Mouse (Mus musculus): ENCODE measurements around the gene Ntn3. TPM values are rescaled to one million over a fixed set of nuclear protein-coding genes. Genes with fewer than 3 reads are reported as not detected.

The Ntn3 gene
- polyA plus RNA-seq, 1 experiment from 2014 or later = 20.3 TPM

GRCm38 (mm10) chr17:24157526-24157925, 51.8 kb downstream of the Ntn3 start:
- H3K4me1 ChIP-seq = peaks cover 5% of the 10 kb centered on the region
- H3K4me2 ChIP-seq (replicated peaks) = no peak overlapping the region
- H3K9me3 ChIP-seq = no peaks in the 10 kb centered on the region
- H3K4me3 ChIP-seq = no peak overlapping the region
- peaks cover 24% of the 10 kb centered on the region for H3K36me3 ChIP-seq
- H3K27ac ChIP-seq = no peak overlapping the region
- 93% methylated on average over 4 of the region's 4 CpGs for WGBS
- no peaks in the 10 kb centered on the region for H3K27me3 ChIP-seq
- no peak for ATAC-seq (ENCODE audit: insufficient number of reproducible peaks, insufficient read depth, low FRiP score, low TSS enrichment)
- H3K9ac ChIP-seq = no peak overlapping the region

- H3K27ac ChIP-seq = no peak overlapping the region
- WGBS = 90% methylated on average over 6 of the region's 6 CpGs
- no peaks in the 10 kb centered on the region for H3K9me3 ChIP-seq
- H3K4me1 ChIP-seq = peaks cover 7% of the 10 kb centered on the region; the same call in 1 of the 2 replicates
- no peaks in the 10 kb centered on the region for H3K27me3 ChIP-seq
- no peak overlapping the region for H3K9ac ChIP-seq
- no peak for ATAC-seq (ENCODE audit: insufficient number of reproducible peaks, insufficient read depth, low FRiP score, low TSS enrichment)
- peaks cover 24% of the 10 kb centered on the region for H3K36me3 ChIP-seq
- no peak overlapping the region for H3K4me3 ChIP-seq
- H3K4me2 ChIP-seq (replicated peaks) = no peak overlapping the region
Measured at GRCm38 (mm10) chr17:24157121-24157520, 52.2 kb downstream of the Ntn3 start.

- Histone ChIP-seq H3K4me1 (peaks cover 11% of the 10 kb centered on the region; the same call in 1 of the 2 replicates), H3K36me3 (peaks cover 24% of the 10 kb centered on the region), H3K9me3 (no peaks in the 10 kb centered on the region), H3K4me2 (replicated peaks) (no peak overlapping the region), H3K4me3 (no peak overlapping the region), H3K9ac (no peak overlapping the region), H3K27ac (no peak overlapping the region), H3K27me3 (no peaks in the 10 kb centered on the region)
- no peak for ATAC-seq (ENCODE audit: insufficient number of reproducible peaks, insufficient read depth, low FRiP score, low TSS enrichment)
- 75% methylated on average over 3 of the region's 3 CpGs for WGBS
Measured at GRCm38 (mm10) chr17:24156394-24156793, 52.9 kb downstream of the Ntn3 start.

GRCm38 (mm10) chr17:24155742-24156141, 53.6 kb downstream of the Ntn3 start:
- ATAC-seq (ENCODE audit: insufficient number of reproducible peaks, insufficient read depth, low FRiP score, low TSS enrichment) = no peak
- 92% methylated on average over 9 of the region's 9 CpGs for WGBS
- no peak overlapping the region for H3K27ac ChIP-seq
- H3K4me3 ChIP-seq = no peak overlapping the region
- H3K9ac ChIP-seq = no peak overlapping the region
- H3K27me3 ChIP-seq = no peaks in the 10 kb centered on the region
- peaks cover 24% of the 10 kb centered on the region for H3K36me3 ChIP-seq
- peaks cover 11% of the 10 kb centered on the region; the same call in 1 of the 2 replicates for H3K4me1 ChIP-seq
- H3K9me3 ChIP-seq = no peaks in the 10 kb centered on the region
- H3K4me2 ChIP-seq (replicated peaks) = no peak overlapping the region

- ATAC-seq (ENCODE audit: insufficient number of reproducible peaks, insufficient read depth, low FRiP score, low TSS enrichment) = no peak
- Histone ChIP-seq H3K4me3 (no peak overlapping the region), H3K27me3 (no peaks in the 10 kb centered on the region), H3K9ac (no peak overlapping the region), H3K36me3 (peaks cover 24% of the 10 kb centered on the region), H3K27ac (no peak overlapping the region), H3K4me1 (peaks cover 11% of the 10 kb centered on the region; the same call in 1 of the 2 replicates), H3K4me2 (replicated peaks) (no peak overlapping the region), H3K9me3 (no peaks in the 10 kb centered on the region)
- WGBS = 75% methylated on average over 3 of the region's 3 CpGs
Measured at GRCm38 (mm10) chr17:24154463-24154862, 54.9 kb downstream of the Ntn3 start.

Small RNA genes within 50 kb of the gene (microRNA-seq; reads per million reads assigned to microRNA genes)
- gene Mir5134 = 2.4 reads per million, percentile 9 among the genes with 10 or more reads in this experiment
- not detected for gene Mir6965

Other genes with a start within 250 kb of the Ntn3 start
- gene Prss30, start 229.0 kb downstream of the Ntn3 start, polyA plus RNA-seq (2016; fragmentation: Nextera tagmentation; extraction: Ambion mirVana) = not detected in 2 replicates
- gene Prss22, start 211.4 kb downstream of the Ntn3 start, polyA plus RNA-seq (2016; fragmentation: Nextera tagmentation; extraction: Ambion mirVana) = 1.2 and 1.7 TPM in 2 replicates
- 0.22 and 0.24 TPM in 2 replicates for gene Prss27, start 171.4 kb downstream of the Ntn3 start, polyA plus RNA-seq (2016; fragmentation: Nextera tagmentation; extraction: Ambion mirVana)
- 88.1 and 92.0 TPM in 2 replicates for gene Kctd5, start 136.0 kb downstream of the Ntn3 start, polyA plus RNA-seq (2016; fragmentation: Nextera tagmentation; extraction: Ambion mirVana)
- 37.6 and 38.6 TPM in 2 replicates for gene Pdpk1, start 58.6 kb downstream of the Ntn3 start, polyA plus RNA-seq (2016; fragmentation: Nextera tagmentation; extraction: Ambion mirVana)
- gene Amdhd2, start 45.8 kb downstream of the Ntn3 start, polyA plus RNA-seq (2016; fragmentation: Nextera tagmentation; extraction: Ambion mirVana) = 40.9 and 42.7 TPM in 2 replicates
- gene Atp6v0c, start 39.8 kb downstream of the Ntn3 start, polyA plus RNA-seq (2016; fragmentation: Nextera tagmentation; extraction: Ambion mirVana) = 445 and 455 TPM in 2 replicates
- gene Tbc1d24, start 4.0 kb downstream of the Ntn3 start, polyA plus RNA-seq (2016; fragmentation: Nextera tagmentation; extraction: Ambion mirVana) = 8.7 and 8.9 TPM in 2 replicates
- 16.2 and 16.5 TPM in 2 replicates for gene Tedc2, start 11.3 kb upstream of the Ntn3 start, polyA plus RNA-seq (2016; fragmentation: Nextera tagmentation; extraction: Ambion mirVana)
- 78.2 and 85.3 TPM in 2 replicates for gene Ccnf, start 42.0 kb upstream of the Ntn3 start, polyA plus RNA-seq (2016; fragmentation: Nextera tagmentation; extraction: Ambion mirVana)
- gene Abca17, start 141.5 kb upstream of the Ntn3 start, polyA plus RNA-seq (2016; fragmentation: Nextera tagmentation; extraction: Ambion mirVana) = 0.23 TPM in 1 of 2 replicates, not detected in the other
- gene Abca3, start 142.4 kb upstream of the Ntn3 start, polyA plus RNA-seq (2016; fragmentation: Nextera tagmentation; extraction: Ambion mirVana) = 7.8 and 9.6 TPM in 2 replicates
- 336 and 351 TPM in 2 replicates for gene Rnps1, start 205.0 kb upstream of the Ntn3 start, polyA plus RNA-seq (2016; fragmentation: Nextera tagmentation; extraction: Ambion mirVana)
- 77.3 and 82.3 TPM in 2 replicates for gene Eci1, start 217.1 kb upstream of the Ntn3 start, polyA plus RNA-seq (2016; fragmentation: Nextera tagmentation; extraction: Ambion mirVana)
- 3.2 and 3.6 TPM in 2 replicates for gene Dnase1l2, start 233.6 kb upstream of the Ntn3 start, polyA plus RNA-seq (2016; fragmentation: Nextera tagmentation; extraction: Ambion mirVana)